Mouse (Mus musculus) liver, embryonic 11.5 days (tissue): ENCODE measurements around the gene Zfp771. TPM values are rescaled to one million over a fixed set of nuclear protein-coding genes. Genes with fewer than 3 reads are reported as not detected.
"Not testable (repeated sequence)": the region's sequence is repeated elsewhere in the genome, so short reads cannot be mapped to it uniquely, and the experiment has no call there.

ENCODE experiments used
- ATAC-seq: fragments of 200-750 bp; cut with Nextera tagmentation; replicated peaks from 2 replicates; pipeline ENCODE4 v1.8.0; 2017; ENCODE audit warnings: moderate number of reproducible peaks, mild to moderate bottlenecking, moderate TSS enrichment, moderate library complexity; ENCODE audit not compliant: low FRiP score
- DNase-seq: peaks from one replicate; pipeline ENCODE4 v3.0.0-alpha.2; 2017; ENCODE audit warnings: low spot score
- H3K27ac ChIP-seq: fragments of 300-500 bp; sonication (generic); 2 replicates; pipeline ENCODE4 v1.5.1; 2014; ENCODE audit warnings: mild to moderate bottlenecking, low read depth, low read length, control low read depth
- H3K27me3 ChIP-seq: fragments of 300-500 bp; sonication (generic); replicated peaks from 2 replicates; pipeline ENCODE4 v1.6.1; 2014; ENCODE audit warnings: low read length, mixed read lengths; ENCODE audit not compliant: control insufficient read depth, insufficient read depth
- H3K36me3 ChIP-seq: fragments of 300-500 bp; sonication (generic); 2 replicates; pipeline ENCODE4 v1.6.1; 2014; ENCODE audit warnings: mild to moderate bottlenecking, low read length, moderate library complexity, mixed read lengths; ENCODE audit not compliant: control insufficient read depth, insufficient read depth
- H3K4me1 ChIP-seq: fragments of 300-500 bp; sonication (generic); replicated peaks from 2 replicates; pipeline ENCODE4 v1.6.1; 2014; ENCODE audit warnings: low read length, mixed read lengths; ENCODE audit not compliant: control insufficient read depth, insufficient read depth
- H3K4me2 ChIP-seq: fragments of 300-500 bp; sonication (generic); 2 replicates; pipeline ENCODE4 v1.6.1; 2014; ENCODE audit warnings: mild to moderate bottlenecking, control low read depth, moderate library complexity
- H3K4me3 ChIP-seq: fragments of 300-500 bp; sonication (generic); 2 replicates; pipeline ENCODE4 v1.5.1; 2014; ENCODE audit warnings: low read depth, low read length, control low read depth
- H3K9ac ChIP-seq: fragments of 300-500 bp; sonication (generic); 2 replicates; pipeline ENCODE4 v1.6.1; 2014; ENCODE audit warnings: low read depth, low read length, control low read depth
- H3K9me3 ChIP-seq: fragments of 300-500 bp; sonication (generic); 2 replicates; pipeline ENCODE4 v1.6.1; 2016; ENCODE audit warnings: low read length, inconsistent platforms, mixed read lengths; ENCODE audit not compliant: control insufficient read depth
- WGBS: fragments of 180-500 bp; shearing (Covaris S2); extraction: QIAGEN DNeasy Blood & Tissue Kit; methylation state at CpG from one replicate; pipeline ENCODE4 v1.1.7; 2014; 5-methylcytosine and 5-hydroxymethylcytosine counted together
- polyA plus RNA-seq: library from polyadenylated mRNA; unstranded; fragments of >200 nt; fragmentation: Nextera tagmentation; extraction: Ambion mirVana; gene quantifications from 2 replicates; pipeline ENCODE4 v1.2.1, GENCODE M21; 2014

The Zfp771 gene
- polyA plus RNA-seq, 1 experiment from 2014 or later: 45.9 TPM

GRCm38 (mm10) chr7:127233765-127234164 is 10.3 kb upstream of the Zfp771 start:
- ATAC-seq (no peak), DNase-seq (no peak)
- Histone ChIP-seq H3K4me3 (peak overlapping the region; percentile 97), H3K27me3 (no peaks in the 10 kb centered on the region), H3K4me1 (peaks cover 11% of the 10 kb centered on the region), H3K9ac (peak overlapping the region; percentile 97), H3K27ac (peak overlapping the region; percentile 97), H3K4me2 (peak overlapping the region; percentile 84), H3K36me3 (peaks cover 40% of the 10 kb centered on the region), H3K9me3 (no peaks in the 10 kb centered on the region)
- 3% methylated on average over 9 of the region's 9 CpGs for WGBS

- 94% methylated on average over 2 of the region's 2 CpGs for WGBS
- Histone ChIP-seq H3K9me3 (no peaks in the 10 kb centered on the region), H3K4me1 (peaks cover 11% of the 10 kb centered on the region), H3K27me3 (no peaks in the 10 kb centered on the region), H3K4me3 (0 out of 2 replicates have a peak overlapping the region, but pooled peaks have one; percentile 11), H3K9ac (no peak overlapping the region), H3K27ac (no peak overlapping the region), H3K36me3 (peaks cover 36% of the 10 kb centered on the region), H3K4me2 (no peak overlapping the region)
- DNase-seq (no peak), ATAC-seq (no peak)
These were observed 9.3 kb upstream of the Zfp771 start for GRCm38 (mm10) chr7:127234777-127235176.

GRCm38 (mm10) chr7:127243361-127243867 is 660 bp upstream of the Zfp771 start:
- Histone ChIP-seq H3K4me2 (peak overlapping the region; percentile 94), H3K9ac (peak overlapping the region; percentile 96), H3K36me3 (peaks cover 13% of the 10 kb centered on the region), H3K27ac (peak overlapping the region; percentile 92), H3K27me3 (no peaks in the 10 kb centered on the region), H3K4me3 (peak overlapping the region; percentile 80), H3K4me1 (peaks cover 30% of the 10 kb centered on the region), H3K9me3 (no peaks in the 10 kb centered on the region)
- DNase-seq: no peak
- 38% methylated on average over 2 of the region's 2 CpGs for WGBS
- no peak for ATAC-seq

- H3K9me3 ChIP-seq: no peaks in the 10 kb centered on the region
- peak overlapping the region; percentile 80 for H3K4me3 ChIP-seq
- H3K4me2 ChIP-seq: peak overlapping the region; percentile 94
- peaks cover 12% of the 10 kb centered on the region for H3K36me3 ChIP-seq
- H3K9ac ChIP-seq: peak overlapping the region; percentile 96
- no peaks in the 10 kb centered on the region for H3K27me3 ChIP-seq
- DNase-seq (no peak), ATAC-seq (peak; percentile 67)
- peaks cover 30% of the 10 kb centered on the region for H3K4me1 ChIP-seq
- peak overlapping the region; percentile 92 for H3K27ac ChIP-seq
- 12% methylated on average over 33 of the region's 33 CpGs for WGBS
These were observed 810 bp downstream of the Zfp771 start for GRCm38 (mm10) chr7:127244658-127245510.

GRCm38 (mm10) chr7:127250511-127250910 is 6.4 kb downstream of the Zfp771 start:
- peaks cover 12% of the 10 kb centered on the region for H3K36me3 ChIP-seq
- not testable (repeated sequence) for H3K9ac ChIP-seq, DNase-seq, H3K4me3 ChIP-seq, H3K9me3 ChIP-seq, ATAC-seq, H3K27ac ChIP-seq, H3K27me3 ChIP-seq, H3K4me2 ChIP-seq
- peaks cover 33% of the 10 kb centered on the region for H3K4me1 ChIP-seq
- 89% methylated on average over 8 of the region's 8 CpGs for WGBS

- no peak overlapping the region for H3K9ac ChIP-seq
These were observed 8.3 kb downstream of the Zfp771 start for GRCm38 (mm10) chr7:127252414-127252813.

GRCm38 (mm10) chr7:127253341-127253740 is 9.3 kb downstream of the Zfp771 start:
- ATAC-seq (no peak), DNase-seq (no peak)
- Histone ChIP-seq H3K36me3 (peaks cover 14% of the 10 kb centered on the region), H3K4me1 (peaks cover 26% of the 10 kb centered on the region), H3K9ac (peak overlapping the region; percentile 75), H3K9me3 (no peaks in the 10 kb centered on the region), H3K27ac (peak overlapping the region; percentile 88), H3K27me3 (no peaks in the 10 kb centered on the region), H3K4me2 (peak overlapping the region; percentile 87), H3K4me3 (peak overlapping the region; percentile 49)
- 77% methylated on average over 6 of the region's 6 CpGs for WGBS

More at GRCm38 (mm10) chr7:127252414-127252813, 8.3 kb downstream of the Zfp771 start:
- H3K27ac ChIP-seq: peak overlapping the region; percentile 32; the same call in 1 of the 2 replicates
- no peak for ATAC-seq
- H3K9me3 ChIP-seq: no peaks in the 10 kb centered on the region
- H3K4me2 ChIP-seq: no peak overlapping the region
- peaks cover 26% of the 10 kb centered on the region for H3K4me1 ChIP-seq
- H3K27me3 ChIP-seq: no peaks in the 10 kb centered on the region
- H3K4me3 ChIP-seq: no peak overlapping the region
- H3K36me3 ChIP-seq: peaks cover 13% of the 10 kb centered on the region
- 81% methylated on average over 2 of the region's 2 CpGs for WGBS
- no peak for DNase-seq

- ATAC-seq: peak; percentile 89
- H3K9me3 ChIP-seq: no peaks in the 10 kb centered on the region
- H3K4me1 ChIP-seq: peaks cover 32% of the 10 kb centered on the region
- H3K27me3 ChIP-seq: no peaks in the 10 kb centered on the region
- peak overlapping the region; percentile 49 for H3K4me3 ChIP-seq
- H3K27ac ChIP-seq: peak overlapping the region; percentile 88
- H3K4me2 ChIP-seq: peak overlapping the region; percentile 87
- under 1% methylated on average over 131 of the region's 136 CpGs for WGBS
- DNase-seq: peak; percentile 88
- H3K36me3 ChIP-seq: peaks cover 13% of the 10 kb centered on the region
- H3K9ac ChIP-seq: peak overlapping the region; percentile 75
These were observed 10.0 kb downstream of the Zfp771 start for GRCm38 (mm10) chr7:127253821-127254769.
